Mouse (Mus musculus) megakaryocyte, embryonic 14.5 days (primary cell): ENCODE results near the gene Psmb11.

Experiments
- FLI1 ChIP-seq: IDR thresholded peaks from 2 replicates; pipeline ENCODE4 v1.6.1; 2012; ENCODE audit warnings: low read length, inconsistent platforms, mixed read lengths
- GATA1 ChIP-seq: IDR thresholded peaks from 3 replicates; pipeline ENCODE4 v1.6.1; 2012; ENCODE audit warnings: mixed read lengths, low read length, inconsistent platforms, borderline replicate concordance

DNA sequence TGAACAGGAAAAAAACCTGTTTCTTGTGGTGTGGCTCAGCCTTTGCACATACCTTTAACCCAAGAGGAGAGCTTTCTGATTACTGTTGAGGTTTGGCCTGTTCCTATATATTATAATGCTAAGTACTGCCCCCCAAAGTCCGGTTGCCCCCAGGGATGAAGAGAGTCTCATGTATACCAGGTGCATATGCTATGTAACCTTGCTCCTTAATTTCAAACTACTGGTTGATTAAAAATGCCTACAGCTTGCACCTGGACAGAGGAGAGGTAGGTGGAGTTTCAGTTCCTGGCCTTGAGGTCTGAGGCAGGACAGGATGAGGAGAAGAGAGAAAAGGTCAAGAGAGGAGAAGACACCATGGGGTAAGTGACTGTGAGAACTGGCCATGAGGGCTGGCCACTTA lies at the start of gene Psmb11:
- TF ChIP-seq GATA1 (no peak), FLI1 (no peak)
